Comparison of ENCODE assay signal across 8 mouse cellular contexts in the genomic region with DNA sequence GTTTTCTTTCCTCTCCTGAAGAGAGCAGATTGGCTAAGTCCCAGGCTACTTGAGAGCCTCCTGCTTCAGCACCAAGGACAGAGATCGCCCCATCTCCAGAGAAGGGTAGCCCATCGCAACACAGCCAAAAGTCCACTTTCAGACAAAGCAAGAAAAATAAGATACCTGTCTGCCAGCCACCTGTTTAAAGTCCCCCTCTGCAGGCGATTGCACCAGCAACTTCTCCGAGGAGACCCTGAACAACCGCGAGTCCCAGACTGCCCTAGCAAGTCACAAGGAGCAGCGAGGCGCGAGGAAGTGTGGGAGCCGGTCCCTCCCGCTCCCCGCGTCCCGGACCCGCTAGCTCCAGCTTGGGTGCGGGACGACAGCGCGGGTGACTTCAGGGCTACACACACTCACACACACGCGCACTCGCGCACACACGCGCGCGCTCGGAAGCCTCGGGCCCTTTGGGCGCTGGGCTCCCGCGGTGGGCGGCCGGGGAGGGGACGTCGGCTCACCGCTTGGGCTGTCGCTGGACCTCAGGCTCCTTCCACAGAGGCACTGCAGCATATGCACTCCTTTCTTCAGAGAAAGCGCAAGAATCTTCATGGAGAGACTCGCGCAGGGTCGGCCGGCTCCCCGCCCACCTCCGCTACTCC.
DNase-seq lines count a peak whose midpoint lies in the region; ATAC-seq and TF ChIP-seq lines count a peak whose summit lies in the region.

No protein-coding gene starts in this region.

- no peaks in the 10 kb centered on the region for H3K36me3 ChIP-seq in heart, embryonic 12.5 days
- no peaks in the 10 kb centered on the region for H3K36me3 ChIP-seq in intestine, embryonic 14.5 days (ENCODE audit: control insufficient read depth, insufficient read depth, low read length)
- no peaks in the 10 kb centered on the region for H3K36me3 ChIP-seq in liver, embryonic 13.5 days

- no peak for TF ChIP-seq CTCF in embryonic fibroblast, embryonic 13.5 days (IDR thresholded peaks at IDR 0.05; ENCODE audit: borderline replicate concordance, insufficient read depth, low read length)

- peak overlapping the region; percentile 100 for H3K4me2 ChIP-seq in heart, embryonic 12.5 days
- peak overlapping the region; percentile 92 for H3K4me2 ChIP-seq in intestine, embryonic 14.5 days (ENCODE audit: low read length)
- peak overlapping the region; percentile 59 for H3K4me2 ChIP-seq in liver, embryonic 13.5 days

- peaks cover 31% of the 10 kb centered on the region for H3K27me3 ChIP-seq in heart, embryonic 12.5 days (replicated peaks)
- peaks cover 33% of the 10 kb centered on the region for H3K27me3 ChIP-seq in intestine, embryonic 14.5 days (replicated peaks; ENCODE audit: control insufficient read depth, insufficient read depth, low read length)
- peaks cover 28% of the 10 kb centered on the region for H3K27me3 ChIP-seq in liver, embryonic 13.5 days

- peak; percentile 36; the same call in 1 of the 2 replicates for ATAC-seq in heart, embryonic 12.5 days (ENCODE audit: insufficient number of reproducible peaks, low FRiP score)
- ATAC-seq in intestine, embryonic 14.5 days (replicated peaks; ENCODE audit: low FRiP score, low TSS enrichment, low read depth): peak; percentile 58
- ATAC-seq in liver, embryonic 13.5 days (ENCODE audit: low read depth): no peak

- H3K9me3 ChIP-seq in heart, embryonic 12.5 days (replicated peaks): no peaks in the 10 kb centered on the region
- no peaks in the 10 kb centered on the region for H3K9me3 ChIP-seq in intestine, embryonic 14.5 days (ENCODE audit: control insufficient read depth, low read length)
- H3K9me3 ChIP-seq in liver, embryonic 13.5 days (replicated peaks): no peaks in the 10 kb centered on the region

- no peak for TF ChIP-seq POLR2A in embryonic fibroblast, embryonic 13.5 days (IDR thresholded peaks at IDR 0.05; ENCODE audit: low read depth, low read length)

- DNase-seq in heart, adult 8-10 months (ENCODE audit: low spot score): no peak
- peak; percentile 19 for DNase-seq in adrenal gland, adult 2 months
- peak; percentile 87 for DNase-seq in intestine, embryonic 14.5 days (ENCODE audit: low spot score)
- DNase-seq in liver, embryonic 13.5 days: no peak
- DNase-seq in ovary, postnatal 36 days (ENCODE audit: low spot score): peak; percentile 36
- DNase-seq in thymus, postnatal 0 days (ENCODE audit: low spot score): no peak

- no peaks in the 10 kb centered on the region; the same call in 1 of the 2 replicates for H3K4me1 ChIP-seq in heart, embryonic 12.5 days (replicated peaks)
- no peaks in the 10 kb centered on the region; the same call in 1 of the 2 replicates for H3K4me1 ChIP-seq in embryonic fibroblast, embryonic 13.5 days (ENCODE audit: control insufficient read depth, insufficient read depth, low read length)
- H3K4me1 ChIP-seq in intestine, embryonic 14.5 days (replicated peaks; ENCODE audit: control insufficient read depth, insufficient read depth, low read length): 0 out of 2 replicates have a peak, but pooled peaks cover 5% of the 10 kb centered on the region
- H3K4me1 ChIP-seq in liver, embryonic 13.5 days (replicated peaks): no peaks in the 10 kb centered on the region

- H3K27ac ChIP-seq in heart, embryonic 12.5 days (ENCODE audit: poor library complexity, severe bottlenecking): no peak overlapping the region
- no peak overlapping the region for H3K27ac ChIP-seq in embryonic fibroblast, embryonic 13.5 days (ENCODE audit: insufficient read depth, low read length)
- H3K27ac ChIP-seq in intestine, embryonic 14.5 days (ENCODE audit: low read depth): no peak overlapping the region
- no peak overlapping the region for H3K27ac ChIP-seq in liver, embryonic 13.5 days

- no peak overlapping the region for H3K9ac ChIP-seq in heart, embryonic 12.5 days
- H3K9ac ChIP-seq in intestine, embryonic 14.5 days (ENCODE audit: low read length): no peak overlapping the region
- no peak overlapping the region for H3K9ac ChIP-seq in liver, embryonic 13.5 days

- WGBS in heart, embryonic 12.5 days: under 1% methylated on average over 45 of the region's 45 CpGs
- whole genome bisulfite sequencing in intestine, embryonic 14.5 days: under 1% methylated on average over 44 of the region's 45 CpGs
- WGBS in liver, embryonic 13.5 days (ENCODE audit: insufficient replicate concordance): 2% methylated on average over 45 of the region's 45 CpGs

- peak overlapping the region; percentile 68 for H3K4me3 ChIP-seq in heart, embryonic 12.5 days
- H3K4me3 ChIP-seq in embryonic fibroblast, embryonic 13.5 days (ENCODE audit: insufficient read depth, low read length): peak overlapping the region; percentile 26
- peak overlapping the region; percentile 45 for H3K4me3 ChIP-seq in intestine, embryonic 14.5 days (ENCODE audit: low read depth, low read length)
- peak overlapping the region; percentile 40 for H3K4me3 ChIP-seq in liver, embryonic 13.5 days (replicated peaks)

Comparison
In these comparisons a context has a peak if more than half of its experiments do, and no peak if none do; other contexts are left out.
1. DNase-seq: peak in adrenal gland, adult 2 months (single experiment), intestine, embryonic 14.5 days (single experiment) and ovary, postnatal 36 days (single experiment); none in heart, adult 8-10 months (single experiment), liver, embryonic 13.5 days (single experiment) and thymus, postnatal 0 days (single experiment).
2. Peak in every context shown above with its lines, with median percentiles within 50 percentile points of each other: H3K4me2 ChIP-seq and H3K4me3 ChIP-seq.